Mouse (Mus musculus): ENCODE measurements around the gene Mcee. TPM values are rescaled to one million over a fixed set of nuclear protein-coding genes. Genes with fewer than 3 reads are reported as not detected.

Gene Mcee
- total RNA-seq, 1 experiment, result 14.4 TPM

GRCm38 (mm10) chr7:64457811-64458210 is 65.4 kb downstream of the Mcee start:
- no peak overlapping the region for H3K9ac ChIP-seq (ENCODE audit: insufficient read depth, low read depth, low read length, poor library complexity, severe bottlenecking)
- in situ Hi-C loops (cut with MboI; ENCODE audit: low sequenced_read_pairs in 2 of 2, unreplicated experiment in 2 of 2), result no loop called here
- no peak overlapping the region for H3K4me3 ChIP-seq (ENCODE audit: insufficient read depth in 1 of 2, low read depth in 1 of 2, low read length in 2 of 2, poor library complexity in 1 of 2, severe bottlenecking in 1 of 2)
- no peaks in the 10 kb centered on the region for H3K36me3 ChIP-seq (ENCODE audit: control insufficient read depth, insufficient read depth, low read length, poor library complexity, severe bottlenecking)
- no peak for DNase-seq (ENCODE audit: low read depth, low spot score)
- H3K27ac ChIP-seq (ENCODE audit: insufficient read depth, low read depth, low read length, poor library complexity, severe bottlenecking), result no peak overlapping the region
- no peak for TF ChIP-seq HCFC1 (IDR thresholded peaks at IDR 0.05; ENCODE audit: borderline replicate concordance, insufficient read depth, low read length)
- TF ChIP-seq ZNF384 (IDR thresholded peaks at IDR 0.05; ENCODE audit: low read depth, low read length), result no peak
- no peak for TF ChIP-seq ZC3H11A (IDR thresholded peaks at IDR 0.05; ENCODE audit: borderline replicate concordance, low read depth, low read length)
- no peaks in the 10 kb centered on the region for H3K4me1 ChIP-seq (ENCODE audit: control insufficient read depth in 2 of 2, insufficient read depth in 2 of 2, low read length in 2 of 2, poor library complexity in 1 of 2)
- no peaks in the 10 kb centered on the region for H3K9me3 ChIP-seq (ENCODE audit: control insufficient read depth, insufficient read depth, low read depth, low read length)

Other genes starting within 250 kb of the Mcee start
- gene Trpm1, start 238.8 kb upstream of the Mcee start, total RNA-seq (2012; rRNA removed), result 0.53 and 0.94 TPM in 2 replicates
- 6.2 and 9.7 TPM in 2 replicates for gene Mtmr10, start 105.0 kb upstream of the Mcee start, total RNA-seq (2012; rRNA removed)
- gene Fan1, start 18.5 kb upstream of the Mcee start, total RNA-seq (2012; rRNA removed), result 7.3 and 7.8 TPM in 2 replicates
- gene Mphosph10, start 339 bp upstream of the Mcee start, total RNA-seq (2012; rRNA removed), result 47.2 and 57.8 TPM in 2 replicates
- gene Apba2, start 109.1 kb downstream of the Mcee start, total RNA-seq (2012; rRNA removed), result 1.2 and 1.7 TPM in 2 replicates

Data from ES-E14 (cell line).